Mouse (Mus musculus): Measurements from ENCODE around the gene Gm42791.

GRCm38 (mm10) chr5:148942957-148943356 lies 52.0 kb downstream of the Gm42791 start:
- TF ChIP-seq CTCF (IDR thresholded peaks at IDR 0.05; ENCODE audit: insufficient read depth, low read length) (no peak), POLR2A (IDR thresholded peaks at IDR 0.05; ENCODE audit: borderline replicate concordance, extremely low read depth, low read depth, low read length) (no peak)

All from lung, adult 2 months (tissue).